Mouse (Mus musculus) MEL (cell line): ENCODE results near the gene Lnx2.

ENCODE experiments used
- CTCF ChIP-seq, 3 experiments: IDR thresholded peaks in 2 of 3; conservative IDR thresholded peaks in 1 of 3; 2 replicates each; pipeline ENCODE4 v1.5.1; 2011 to 2012; ENCODE audit warnings: low read length in 3 of 3, low read depth in 2 of 3, mild to moderate bottlenecking in 2 of 3, improper control_type of control experiment in 1 of 3, inconsistent platforms in 1 of 3, mixed read lengths in 1 of 3, moderate library complexity in 1 of 3; ENCODE audit not compliant: control insufficient read depth in 1 of 3, insufficient read depth in 1 of 3, poor library complexity in 1 of 3, severe bottlenecking in 1 of 3
- MAZ ChIP-seq: IDR thresholded peaks from 2 replicates; pipeline ENCODE4 v1.6.1; 2012; ENCODE audit warnings: low read depth, mild to moderate bottlenecking, inconsistent platforms, low read length, improper control_type of control experiment
- UBTF ChIP-seq: IDR thresholded peaks from 2 replicates; pipeline ENCODE4 v1.6.1; 2012; ENCODE audit warnings: low read depth, mild to moderate bottlenecking, inconsistent platforms, low read length, improper control_type of control experiment, moderate library complexity, borderline replicate concordance; ENCODE audit not compliant: insufficient read depth

GRCm38 (mm10) chr5:147068876-147069275 is 7.5 kb downstream of the Lnx2 start:
- no peak for TF ChIP-seq CTCF (IDR thresholded peaks at IDR 0.05 in 2 of 3, conservative IDR thresholded peaks at IDR 0.05 in 1 of 3; ENCODE audit: control insufficient read depth in 1 of 3, insufficient read depth in 1 of 3, low read depth in 2 of 3, low read length in 3 of 3, poor library complexity in 1 of 3, severe bottlenecking in 1 of 3)
- no peak for TF ChIP-seq MAZ
- TF ChIP-seq UBTF = no peak
